Comparison of ENCODE assay signal across 7 mouse cellular contexts in genomic region chr19:5874391-5874968, GRCm38 (mm10). TPM values are rescaled to one million over a fixed set of nuclear protein-coding genes. Genes with fewer than 3 reads are reported as not detected.
DNase-seq lines count a peak whose midpoint lies in the region; ATAC-seq and TF ChIP-seq lines count a peak whose summit lies in the region.

No protein-coding gene starts in this region.

- peak overlapping the region; percentile 70 for H3K27ac ChIP-seq in lung, embryonic 15.5 days
- peak overlapping the region; percentile 51; the same call in 1 of the 2 replicates for H3K27ac ChIP-seq in embryonic facial prominence, embryonic 15.5 days (replicated peaks)
- peak overlapping the region; percentile 84 for H3K27ac ChIP-seq in limb, embryonic 10.5 days
- H3K27ac ChIP-seq in olfactory bulb, adult 2 months (ENCODE audit: insufficient read depth, low read depth, low read length) = no peak overlapping the region

- 7% methylated on average over 13 of the region's 13 CpGs for WGBS in lung, embryonic 15.5 days
- WGBS in embryonic facial prominence, embryonic 15.5 days = 6% methylated on average over 13 of the region's 13 CpGs
- WGBS in limb, embryonic 10.5 days = 20% methylated on average over 13 of the region's 13 CpGs
- 4% methylated on average over 13 of the region's 13 CpGs for WGBS in olfactory bulb, adult 2 months

- no peak for TF ChIP-seq CTCF in olfactory bulb, adult 2 months (IDR thresholded peaks at IDR 0.05; ENCODE audit: insufficient read depth, low read depth, low read length)

- H3K4me3 ChIP-seq in lung, embryonic 15.5 days = peak overlapping the region; percentile 89
- H3K4me3 ChIP-seq in embryonic facial prominence, embryonic 15.5 days (replicated peaks) = peak overlapping the region; percentile 82
- peak overlapping the region; percentile 76 for H3K4me3 ChIP-seq in limb, embryonic 10.5 days
- H3K4me3 ChIP-seq in olfactory bulb, adult 2 months (ENCODE audit: insufficient read depth, low read depth, low read length) = peak overlapping the region; percentile 69

- no peaks in the 10 kb centered on the region for H3K9me3 ChIP-seq in lung, embryonic 15.5 days
- no peaks in the 10 kb centered on the region for H3K9me3 ChIP-seq in embryonic facial prominence, embryonic 15.5 days (replicated peaks)
- H3K9me3 ChIP-seq in limb, embryonic 10.5 days (replicated peaks) = no peaks in the 10 kb centered on the region

- H3K9ac ChIP-seq in lung, embryonic 15.5 days = peak overlapping the region; percentile 91
- H3K9ac ChIP-seq in embryonic facial prominence, embryonic 15.5 days = peak overlapping the region; percentile 68

- TF ChIP-seq POLR2A in olfactory bulb, adult 2 months (IDR thresholded peaks at IDR 0.05; ENCODE audit: insufficient read depth, low read depth, low read length) = no peak

- peaks cover 70% of the 10 kb centered on the region for H3K4me1 ChIP-seq in lung, embryonic 15.5 days
- H3K4me1 ChIP-seq in embryonic facial prominence, embryonic 15.5 days = peaks cover 59% of the 10 kb centered on the region
- peaks cover 59% of the 10 kb centered on the region for H3K4me1 ChIP-seq in limb, embryonic 10.5 days
- peaks cover 44% of the 10 kb centered on the region for H3K4me1 ChIP-seq in olfactory bulb, adult 2 months (ENCODE audit: control insufficient read depth, insufficient read depth, low read length)

- no peak for ATAC-seq in lung, embryonic 15.5 days (ENCODE audit: borderline replicate concordance, extremely low read depth, low FRiP score, low TSS enrichment)
- ATAC-seq in embryonic facial prominence, embryonic 15.5 days (ENCODE audit: insufficient number of reproducible peaks, low FRiP score, low TSS enrichment, low read depth) = no peak

- H3K36me3 ChIP-seq in lung, embryonic 15.5 days = peaks cover 16% of the 10 kb centered on the region
- H3K36me3 ChIP-seq in embryonic facial prominence, embryonic 15.5 days = peaks cover 16% of the 10 kb centered on the region
- H3K36me3 ChIP-seq in limb, embryonic 10.5 days = peaks cover 29% of the 10 kb centered on the region

- H3K27me3 ChIP-seq in lung, embryonic 15.5 days = no peaks in the 10 kb centered on the region
- no peaks in the 10 kb centered on the region for H3K27me3 ChIP-seq in embryonic facial prominence, embryonic 15.5 days
- no peaks in the 10 kb centered on the region for H3K27me3 ChIP-seq in limb, embryonic 10.5 days (ENCODE audit: low read depth, poor library complexity, severe bottlenecking)

- peak overlapping the region; percentile 72 for H3K4me2 ChIP-seq in lung, embryonic 15.5 days
- peak overlapping the region; percentile 83 for H3K4me2 ChIP-seq in embryonic facial prominence, embryonic 15.5 days (replicated peaks)

- DNase-seq in lung, postnatal 25 days (ENCODE audit: low spot score) = no peak
- no peak for DNase-seq in limb, embryonic 10.5 days (ENCODE audit: low spot score)
- no peak for DNase-seq in frontal cortex, postnatal 25 days (ENCODE audit: low spot score in 2 of 2)
- no peak for DNase-seq in ovary, adult 18-20 months (ENCODE audit: low spot score)

RNA-seq across cellular contexts. Expression of gene Frmd8, which starts 0.6 kb away (rescaled TPM):
- polyA plus RNA-seq in lung, embryonic 15.5 days (2015; fragmentation: Nextera tagmentation; extraction: Ambion mirVana) = 50.7 and 53.0 TPM in 2 replicates
- 32.5 and 37.4 TPM in 2 replicates for polyA plus RNA-seq in embryonic facial prominence, embryonic 15.5 days (2015; fragmentation: Nextera tagmentation; extraction: Ambion mirVana)
- polyA plus RNA-seq in limb, embryonic 10.5 days (2016; fragmentation: Nextera tagmentation; extraction: Ambion mirVana) = 43.5 and 48.7 TPM in 2 replicates
- polyA plus RNA-seq in olfactory bulb, adult 2 months (2012; ENCODE audit: insufficient read depth, insufficient read length, low replicate concordance, missing spikeins) = not detected in 2 replicates

RNA-seq across cellular contexts. Expression of gene Slc25a45, which starts 3.1 kb away (rescaled TPM):
- polyA plus RNA-seq in lung, embryonic 15.5 days (2015; fragmentation: Nextera tagmentation; extraction: Ambion mirVana) = 4.2 and 5.6 TPM in 2 replicates
- 5.9 and 7.5 TPM in 2 replicates for polyA plus RNA-seq in embryonic facial prominence, embryonic 15.5 days (2015; fragmentation: Nextera tagmentation; extraction: Ambion mirVana)
- 1.8 TPM in 2 replicates for polyA plus RNA-seq in limb, embryonic 10.5 days (2016; fragmentation: Nextera tagmentation; extraction: Ambion mirVana)
- polyA plus RNA-seq in olfactory bulb, adult 2 months (2012; ENCODE audit: insufficient read depth, insufficient read length, low replicate concordance, missing spikeins) = not detected in 2 replicates

RNA-seq across cellular contexts. Expression of gene Tigd3, which starts 19.5 kb away (rescaled TPM):
- polyA plus RNA-seq in lung, embryonic 15.5 days (2015; fragmentation: Nextera tagmentation; extraction: Ambion mirVana) = 3.2 and 3.6 TPM in 2 replicates
- polyA plus RNA-seq in embryonic facial prominence, embryonic 15.5 days (2015; fragmentation: Nextera tagmentation; extraction: Ambion mirVana) = 3.4 and 3.6 TPM in 2 replicates
- 5.2 and 5.9 TPM in 2 replicates for polyA plus RNA-seq in limb, embryonic 10.5 days (2016; fragmentation: Nextera tagmentation; extraction: Ambion mirVana)
- not detected in 2 replicates for polyA plus RNA-seq in olfactory bulb, adult 2 months (2012; ENCODE audit: insufficient read depth, insufficient read length, low replicate concordance, missing spikeins)

RNA-seq across cellular contexts. Expression of gene Dpf2, which starts 38.3 kb away (rescaled TPM):
- 142 and 147 TPM in 2 replicates for polyA plus RNA-seq in lung, embryonic 15.5 days (2015; fragmentation: Nextera tagmentation; extraction: Ambion mirVana)
- polyA plus RNA-seq in embryonic facial prominence, embryonic 15.5 days (2015; fragmentation: Nextera tagmentation; extraction: Ambion mirVana) = 144 and 167 TPM in 2 replicates
- polyA plus RNA-seq in limb, embryonic 10.5 days (2016; fragmentation: Nextera tagmentation; extraction: Ambion mirVana) = 223 and 240 TPM in 2 replicates
- not detected in 2 replicates for polyA plus RNA-seq in olfactory bulb, adult 2 months (2012; ENCODE audit: insufficient read depth, insufficient read length, low replicate concordance, missing spikeins)

RNA-seq across cellular contexts. Expression of gene Cdc42ep2, which starts 50.1 kb away (rescaled TPM):
- 12.0 and 14.1 TPM in 2 replicates for polyA plus RNA-seq in lung, embryonic 15.5 days (2015; fragmentation: Nextera tagmentation; extraction: Ambion mirVana)
- 11.0 TPM in 2 replicates for polyA plus RNA-seq in embryonic facial prominence, embryonic 15.5 days (2015; fragmentation: Nextera tagmentation; extraction: Ambion mirVana)
- 1.3 and 1.7 TPM in 2 replicates for polyA plus RNA-seq in limb, embryonic 10.5 days (2016; fragmentation: Nextera tagmentation; extraction: Ambion mirVana)
- not detected in 2 replicates for polyA plus RNA-seq in olfactory bulb, adult 2 months (2012; ENCODE audit: insufficient read depth, insufficient read length, low replicate concordance, missing spikeins)
